In the genomic region with DNA sequence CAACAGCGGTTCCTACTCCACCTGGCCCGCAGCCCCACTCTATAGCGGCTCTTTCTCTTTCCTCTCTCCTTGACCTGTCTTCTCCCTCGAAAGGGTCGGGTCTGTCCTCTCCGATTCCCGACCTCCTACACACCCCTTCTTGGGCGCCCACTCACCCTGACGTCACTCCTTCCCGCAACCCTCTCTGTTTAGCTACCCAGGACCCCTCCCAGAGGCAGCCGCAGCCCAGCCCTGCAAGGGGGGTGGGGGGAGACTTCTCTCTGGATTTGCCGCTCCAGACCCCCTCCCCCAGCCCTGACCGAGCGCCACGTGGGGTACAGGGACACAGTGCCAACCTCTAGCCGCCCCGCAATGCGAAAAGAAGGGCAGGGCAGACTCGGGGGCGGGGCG, we compare ENCODE assay signal across 8 mouse cellular contexts. TPM values are rescaled to one million over a fixed set of nuclear protein-coding genes. Genes with fewer than 3 reads are reported as not detected.
DNase-seq lines count a peak whose midpoint lies in the region; ATAC-seq lines count a peak whose summit lies in the region.

A gene (minus strand): TSS at position 180 of the 390 bp plus-strand sequence.

- peak within 1 kb of the TSS; percentile 43 for H3K9ac ChIP-seq in kidney, embryonic 15.5 days
- H3K9ac ChIP-seq in hindbrain, embryonic 12.5 days: peak within 1 kb of the TSS; percentile 64
- peak within 1 kb of the TSS; percentile 26 for H3K9ac ChIP-seq in limb, embryonic 13.5 days

- no peak for DNase-seq in kidney, adult 18-20 months
- DNase-seq in embryonic facial prominence, embryonic 10.5 days (ENCODE audit: low spot score): no peak
- peak; percentile 71 to 72 for DNase-seq in right cerebral cortex, postnatal 36 days (ENCODE audit: low spot score in 2 of 2)
- DNase-seq in embryo, embryonic 9.5 days (ENCODE audit: extremely low spot score): no peak
- DNase-seq in T-cell, adult 2 months (ENCODE audit: low spot score): no peak

- H3K27me3 ChIP-seq in kidney, embryonic 15.5 days: peaks cover 39% of the 10 kb centered on the region
- H3K27me3 ChIP-seq in embryonic facial prominence, embryonic 10.5 days (replicated peaks; ENCODE audit: low read depth, poor library complexity, severe bottlenecking): peaks cover 60% of the 10 kb centered on the region
- peaks cover 41% of the 10 kb centered on the region for H3K27me3 ChIP-seq in hindbrain, embryonic 12.5 days
- peaks cover 47% of the 10 kb centered on the region for H3K27me3 ChIP-seq in limb, embryonic 13.5 days

- peaks cover 17% of the 10 kb centered on the region for H3K36me3 ChIP-seq in kidney, embryonic 15.5 days
- H3K36me3 ChIP-seq in embryonic facial prominence, embryonic 10.5 days (replicated peaks): peaks cover 24% of the 10 kb centered on the region
- peaks cover 19% of the 10 kb centered on the region for H3K36me3 ChIP-seq in hindbrain, embryonic 12.5 days
- peaks cover 9% of the 10 kb centered on the region for H3K36me3 ChIP-seq in limb, embryonic 13.5 days

- no peaks in the 10 kb centered on the region for H3K9me3 ChIP-seq in kidney, embryonic 15.5 days (replicated peaks)
- H3K9me3 ChIP-seq in embryonic facial prominence, embryonic 10.5 days: no peaks in the 10 kb centered on the region
- no peaks in the 10 kb centered on the region for H3K9me3 ChIP-seq in hindbrain, embryonic 12.5 days (replicated peaks)
- no peaks in the 10 kb centered on the region for H3K9me3 ChIP-seq in limb, embryonic 13.5 days

- WGBS in kidney, embryonic 15.5 days: under 1% methylated on average over 21 of the region's 21 CpGs
- WGBS in embryonic facial prominence, embryonic 10.5 days: under 1% methylated on average over 21 of the region's 21 CpGs
- under 1% methylated on average over 21 of the region's 21 CpGs for WGBS in hindbrain, embryonic 12.5 days
- under 1% methylated on average over 21 of the region's 21 CpGs for WGBS in limb, embryonic 13.5 days

- peak within 1 kb of the TSS; percentile 54 for H3K4me3 ChIP-seq in kidney, embryonic 15.5 days (replicated peaks)
- peak within 1 kb of the TSS; percentile 67 for H3K4me3 ChIP-seq in embryonic facial prominence, embryonic 10.5 days
- H3K4me3 ChIP-seq in hindbrain, embryonic 12.5 days: peak within 1 kb of the TSS; percentile 47
- peak within 1 kb of the TSS; percentile 51 for H3K4me3 ChIP-seq in limb, embryonic 13.5 days

- H3K4me1 ChIP-seq in kidney, embryonic 15.5 days: peaks cover 22% of the 10 kb centered on the region
- H3K4me1 ChIP-seq in embryonic facial prominence, embryonic 10.5 days: peaks cover 35% of the 10 kb centered on the region
- H3K4me1 ChIP-seq in hindbrain, embryonic 12.5 days: peaks cover 41% of the 10 kb centered on the region
- H3K4me1 ChIP-seq in limb, embryonic 13.5 days: peaks cover 26% of the 10 kb centered on the region

- peak within 1 kb of the TSS; percentile 100 for H3K4me2 ChIP-seq in kidney, embryonic 15.5 days
- H3K4me2 ChIP-seq in hindbrain, embryonic 12.5 days (replicated peaks): peak within 1 kb of the TSS; percentile 97
- H3K4me2 ChIP-seq in limb, embryonic 13.5 days (replicated peaks): peak within 1 kb of the TSS; percentile 100

- ATAC-seq in kidney, embryonic 15.5 days (replicated peaks; ENCODE audit: low FRiP score): peak; percentile 38
- ATAC-seq in hindbrain, embryonic 12.5 days (ENCODE audit: low FRiP score): peak; percentile 70
- ATAC-seq in limb, embryonic 13.5 days (ENCODE audit: low FRiP score, low read depth): peak; percentile 59

- H3K27ac ChIP-seq in kidney, embryonic 15.5 days: no peak within 1 kb of the TSS
- peak within 1 kb of the TSS; percentile 66 for H3K27ac ChIP-seq in embryonic facial prominence, embryonic 10.5 days (replicated peaks)
- peak within 1 kb of the TSS; percentile 87 for H3K27ac ChIP-seq in hindbrain, embryonic 12.5 days
- H3K27ac ChIP-seq in limb, embryonic 13.5 days: no peak within 1 kb of the TSS

RNA-seq across cellular contexts. Expression of the gene that starts here (rescaled TPM):
- polyA plus RNA-seq in kidney, embryonic 15.5 days (2015; fragmentation: Nextera tagmentation; extraction: Ambion mirVana): 0.21 TPM in 1 of 2 replicates, not detected in the other
- 0.14 and 0.15 TPM in 2 replicates for polyA plus RNA-seq in embryonic facial prominence, embryonic 10.5 days (2016; fragmentation: Nextera tagmentation; extraction: Ambion mirVana)
- polyA plus RNA-seq in hindbrain, embryonic 12.5 days (2016; fragmentation: Nextera tagmentation; extraction: Ambion mirVana): 3.4 and 4.1 TPM in 2 replicates
- polyA plus RNA-seq in limb, embryonic 13.5 days (2015; fragmentation: Nextera tagmentation; extraction: Ambion mirVana): 0.20 TPM in 1 of 2 replicates, not detected in the other

Comparison
In these comparisons a context has a peak if more than half of its experiments do, and no peak if none do; other contexts are left out.
1. Peak in ATAC-seq, H3K4me3 ChIP-seq, H3K9ac ChIP-seq and H3K4me2 ChIP-seq in kidney, embryonic 15.5 days; RNA of the gene not detected or under 1 TPM.
2. Peak in ATAC-seq, H3K4me3 ChIP-seq, H3K9ac ChIP-seq and H3K4me2 ChIP-seq in limb, embryonic 13.5 days; RNA of the gene not detected or under 1 TPM.
3. H3K27ac ChIP-seq: peak in embryonic facial prominence, embryonic 10.5 days (single experiment) and hindbrain, embryonic 12.5 days (single experiment); none in kidney, embryonic 15.5 days (single experiment) and limb, embryonic 13.5 days (single experiment).
4. DNase-seq: peak in right cerebral cortex, postnatal 36 days (2 of 2); none in kidney, adult 18-20 months (single experiment), embryonic facial prominence, embryonic 10.5 days (single experiment), embryo, embryonic 9.5 days (single experiment) and T-cell, adult 2 months (single experiment).
5. Peak in every context shown above with its lines, with median percentiles within 50 percentile points of each other: ATAC-seq, H3K4me2 ChIP-seq, H3K4me3 ChIP-seq and H3K9ac ChIP-seq.